In the genomic region with DNA sequence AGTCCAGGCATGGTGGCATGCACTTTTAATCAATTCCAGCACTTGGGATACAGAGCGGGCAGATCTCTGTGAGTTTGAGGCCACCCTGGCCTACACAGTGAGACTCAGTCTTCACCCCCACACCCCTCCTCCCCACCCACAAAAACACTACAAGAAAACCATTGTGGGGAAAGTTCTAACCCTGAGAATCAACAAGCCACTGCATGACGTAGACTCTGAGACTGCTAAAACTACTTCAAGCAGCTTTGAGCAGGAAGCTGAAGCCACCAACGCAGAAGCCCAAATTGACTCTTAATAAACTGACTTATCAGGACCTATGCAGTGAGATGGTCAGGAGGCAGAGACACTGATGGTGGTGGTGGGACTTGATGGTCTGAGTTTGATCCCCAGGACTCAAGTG, we compare ENCODE assay signal across 22 mouse cellular contexts. TPM values are rescaled to one million over a fixed set of nuclear protein-coding genes. Genes with fewer than 3 reads are reported as not detected.
DNase-seq lines count a peak whose midpoint lies in the region; ATAC-seq and TF ChIP-seq lines count a peak whose summit lies in the region.
"Had no signal": no experiment of that assay in that cellular context is flagged by ENCODE, and none has a peak within 500 bp of the region (broad histone marks: within the 10 kb centered on the region; RNA-seq: fewer than 3 reads in every experiment).

No protein-coding gene starts in this region.

- H3K4me3 ChIP-seq in layer of hippocampus, adult 2 months, result no peak overlapping the region
- H3K4me3 ChIP-seq: embryonic facial prominence, embryonic 15.5 days; limb, embryonic 13.5 days; liver, embryonic 13.5 days; midbrain, embryonic 12.5 days had no signal

- no peak for TF ChIP-seq CTCF in layer of hippocampus, adult 2 months (conservative IDR thresholded peaks at IDR 0.05)

- ATAC-seq in CD4-positive, CD25-positive, alpha-beta regulatory T cell, adult 4 months, result peak; percentile 84
- no peak; the same call in 1 of the 2 replicates for ATAC-seq in megakaryocyte, adult 5-6 weeks (ENCODE audit: poor library complexity, severe bottlenecking)
- ATAC-seq: forebrain, postnatal 0 days; Patski had no signal

- no peak for DNase-seq in layer of hippocampus, adult 2 months (ENCODE audit: low spot score in 2 of 2)
- no peak for DNase-seq in layer of hippocampus, postnatal 14 days (ENCODE audit: low spot score in 2 of 2)
- DNase-seq in induced T-regulatory cell, adult 2 months (ENCODE audit: low read depth), result peak; percentile 93
- DNase-seq in thymus, postnatal 0 days (ENCODE audit: low spot score), result peak; percentile 53
- DNase-seq in embryo, embryonic 11 days, result no peak
- DNase-seq in cerebellum, adult 9-11 months, result no peak
- DNase-seq: adrenal gland, postnatal 14 days; cerebellum, adult 11 months; cerebellum, postnatal 14 days; forebrain, postnatal 0 days; kidney, adult 2 months; kidney, postnatal 10 days; liver, embryonic 13.5 days; lung, embryonic 14.5 days; right cerebral cortex, postnatal 4 days had no signal

- peak overlapping the region; percentile 96 for H3K27ac ChIP-seq in layer of hippocampus, adult 2 months
- H3K27ac ChIP-seq: embryonic facial prominence, embryonic 15.5 days; limb, embryonic 13.5 days; liver, embryonic 13.5 days; macrophage; midbrain, embryonic 12.5 days had no signal

RNA-seq across cellular contexts. Expression of a gene that starts 36.6 kb away (rescaled TPM):
- 100 to 1,000 TPM; 147 to 158 TPM for total RNA-seq in layer of hippocampus, adult 2 months (2021)
- 100 to 1,000 TPM; 137 to 160 TPM for total RNA-seq in layer of hippocampus, postnatal 14 days (2021)
- 10 to 100 TPM; 15.4 to 16.8 TPM for polyA plus RNA-seq in CD4-positive, CD25-positive, alpha-beta regulatory T cell, adult 4 months (2017; shearing (Covaris generic))
- polyA plus RNA-seq in thymus, postnatal 0 days (2015; fragmentation: Nextera tagmentation; extraction: Ambion mirVana), result 20.3 and 20.7 TPM in 2 replicates
- total RNA-seq in megakaryocyte, adult 5-6 weeks (2015), result 52.3 and 52.8 TPM in 2 replicates
- total RNA-seq in megakaryocyte, adult 5-6 weeks (2017), result 26.4 and 36.1 TPM in 2 replicates

Comparison
In these comparisons a context has a peak if more than half of its experiments do, and no peak if none do; other contexts are left out.
1. DNase-seq: peak in induced T-regulatory cell, adult 2 months (single experiment) and thymus, postnatal 0 days (single experiment); none in layer of hippocampus, adult 2 months (0 of 2), layer of hippocampus, postnatal 14 days (0 of 2), embryo, embryonic 11 days (single experiment) and cerebellum, adult 9-11 months (single experiment).